Mouse (Mus musculus): ENCODE data around the gene Tram2. TPM values are rescaled to one million over a fixed set of nuclear protein-coding genes. Genes with fewer than 3 reads are reported as not detected.

The Tram2 gene
- total and polyA plus RNA-seq, 3 experiments: 2.2 to 5.4 (median 4.0) TPM

DNA sequence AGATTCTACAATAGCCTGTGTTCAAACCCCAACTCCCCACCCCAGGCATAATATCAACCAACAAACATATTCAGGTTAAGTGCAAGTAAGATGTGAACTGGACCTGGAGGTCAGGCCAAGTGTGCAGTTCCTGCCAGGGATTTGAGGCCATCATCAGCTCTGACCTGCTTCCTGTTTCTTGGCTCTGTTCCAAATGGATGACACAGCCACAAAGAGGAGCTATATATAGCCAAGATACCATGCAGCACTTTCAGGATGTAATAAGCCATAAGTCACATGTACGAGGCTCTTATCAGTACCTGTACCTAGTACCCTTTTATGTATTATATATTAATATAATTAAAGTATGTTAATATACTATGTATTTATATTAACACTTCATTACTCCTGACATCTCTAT lies 10.5 kb downstream of the Tram2 start:
- peak; percentile 41 for DNase-seq

DNA sequence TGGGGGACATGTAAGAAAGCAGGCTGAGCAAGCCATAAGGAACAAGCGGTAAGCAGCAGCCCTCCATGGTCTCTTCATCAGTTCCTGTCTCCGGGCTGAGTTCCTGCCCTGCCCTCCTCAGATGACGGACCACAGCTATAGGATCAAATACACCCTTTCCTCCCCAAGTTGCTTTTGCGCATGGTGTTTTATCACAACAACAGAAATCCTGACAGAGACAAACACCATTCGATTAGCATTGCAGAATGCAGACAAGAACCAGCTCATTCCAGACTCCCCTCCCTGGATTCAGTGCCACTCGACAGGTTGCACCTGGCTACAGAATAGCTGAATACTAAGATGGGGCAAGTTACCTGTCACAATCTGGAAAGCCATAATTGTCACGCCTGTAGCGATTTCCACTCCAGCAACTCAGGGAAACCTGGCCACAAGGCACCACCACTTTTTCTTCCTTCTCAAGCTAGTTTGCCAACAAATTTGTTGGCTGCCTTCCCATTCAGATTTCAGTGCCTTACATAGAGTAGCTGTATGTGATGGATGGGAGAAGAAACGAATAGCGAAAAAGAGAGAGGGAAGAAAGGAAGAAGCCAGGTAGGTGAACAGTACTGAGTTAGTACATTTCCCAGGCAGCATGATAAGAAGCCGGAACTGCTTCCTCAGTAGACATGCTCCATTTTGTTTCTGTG lies 11.3 kb downstream of the Tram2 start:
- DNase-seq: no peak

GRCm38 (mm10) chr1:21064153-21064552 lies 14.9 kb downstream of the Tram2 start:
- DNase-seq: no peak

DNA sequence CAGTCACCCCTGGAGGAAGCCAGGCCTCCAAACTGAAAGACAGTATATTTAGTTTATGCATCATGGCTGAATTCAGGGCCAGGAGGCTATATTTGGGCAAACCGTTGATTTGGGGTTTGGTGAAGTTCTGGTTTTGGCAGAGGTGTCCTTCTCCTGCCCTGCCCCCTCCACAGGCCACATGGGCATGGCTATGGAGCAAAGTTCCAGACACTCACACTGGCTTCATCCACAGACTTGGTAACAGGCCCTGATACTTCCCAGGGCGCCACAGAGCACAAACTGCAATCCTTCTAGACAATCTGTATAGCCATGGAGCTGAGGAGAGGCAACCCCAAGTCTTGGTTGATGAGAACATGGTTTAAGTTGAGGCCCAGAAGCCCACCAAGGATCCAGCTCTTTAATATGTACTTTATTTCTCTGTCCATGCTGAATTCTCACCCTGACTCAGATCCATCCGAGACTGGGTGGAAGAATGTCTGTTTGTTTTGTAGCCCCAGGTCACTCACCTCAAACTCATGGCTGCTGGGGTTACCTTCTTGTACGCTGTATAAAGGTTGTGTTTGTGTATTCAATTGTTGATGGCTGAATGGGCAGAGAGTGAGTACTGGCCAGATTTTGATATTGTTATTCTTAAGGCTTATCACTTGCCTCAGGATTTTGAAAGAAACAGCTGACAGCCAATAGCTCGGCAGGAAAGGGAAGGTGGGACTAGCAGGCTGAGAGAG lies 19.5 kb downstream of the Tram2 start:
- DNase-seq: no peak

DNA sequence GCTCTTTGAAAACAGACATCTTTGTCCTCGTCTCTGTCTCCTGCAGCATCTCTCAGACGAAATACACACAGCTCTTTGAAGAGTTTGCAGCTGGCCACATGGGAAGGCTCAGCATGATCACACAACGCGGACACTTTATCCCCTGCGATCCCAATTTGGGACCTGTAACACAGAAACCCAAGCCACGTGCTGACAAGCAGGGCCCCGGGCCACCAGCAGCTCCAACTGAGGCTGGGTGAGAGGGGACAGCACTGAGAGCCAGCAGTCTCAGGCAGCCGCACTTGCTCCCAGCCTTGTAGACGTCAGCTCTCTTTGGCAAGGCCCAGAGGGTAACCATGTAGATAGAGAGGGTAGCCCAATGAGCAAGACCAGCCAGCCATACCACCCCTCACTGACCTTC lies 26.0 kb downstream of the Tram2 start:
- no peak for DNase-seq

- DNase-seq: no peak
Measured at GRCm38 (mm10) chr1:21052608-21053007, 26.4 kb downstream of the Tram2 start.

DNA sequence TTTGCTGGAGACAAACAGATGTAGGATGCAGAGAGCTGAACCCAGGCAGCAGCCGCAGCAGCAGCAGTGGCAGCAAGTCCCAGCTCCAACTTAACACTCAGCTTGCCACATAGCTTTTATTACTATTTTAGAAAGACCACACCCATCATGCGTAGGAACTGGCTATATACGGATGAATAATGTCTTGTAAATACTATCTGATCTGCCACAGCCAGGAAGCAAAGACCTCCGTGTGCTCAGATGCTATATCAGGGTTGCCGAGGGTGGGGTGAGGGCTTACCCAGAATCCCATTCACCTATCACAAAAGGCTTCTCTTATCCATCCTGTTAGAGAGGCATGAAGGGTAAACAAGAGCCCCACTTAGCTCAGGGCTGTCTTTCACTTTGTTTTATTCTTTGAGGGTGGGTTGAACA lies 26.9 kb downstream of the Tram2 start:
- no peak for DNase-seq

GRCm38 (mm10) chr1:21049005-21049404 lies 30.0 kb downstream of the Tram2 start:
- DNase-seq: no peak

DNA sequence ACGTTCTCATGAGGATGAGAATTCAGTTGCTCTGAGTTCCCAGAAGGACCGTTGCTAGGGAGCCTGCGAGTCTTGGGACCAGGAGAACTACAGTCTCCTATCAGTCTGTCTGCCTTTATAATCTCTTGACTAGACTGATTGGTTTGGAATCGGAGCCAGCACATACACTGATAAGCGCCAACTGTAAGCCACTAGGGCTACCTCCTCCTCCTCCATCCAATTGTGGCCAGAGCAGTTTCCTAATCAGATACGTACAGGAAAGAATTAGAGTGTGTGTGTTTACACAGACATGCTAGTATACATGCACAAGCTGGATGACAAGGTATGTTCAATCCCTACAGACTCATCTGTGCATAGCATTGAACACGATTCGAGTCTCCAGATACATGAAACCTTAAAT lies 30.6 kb downstream of the Tram2 start:
- DNase-seq: no peak

DNA sequence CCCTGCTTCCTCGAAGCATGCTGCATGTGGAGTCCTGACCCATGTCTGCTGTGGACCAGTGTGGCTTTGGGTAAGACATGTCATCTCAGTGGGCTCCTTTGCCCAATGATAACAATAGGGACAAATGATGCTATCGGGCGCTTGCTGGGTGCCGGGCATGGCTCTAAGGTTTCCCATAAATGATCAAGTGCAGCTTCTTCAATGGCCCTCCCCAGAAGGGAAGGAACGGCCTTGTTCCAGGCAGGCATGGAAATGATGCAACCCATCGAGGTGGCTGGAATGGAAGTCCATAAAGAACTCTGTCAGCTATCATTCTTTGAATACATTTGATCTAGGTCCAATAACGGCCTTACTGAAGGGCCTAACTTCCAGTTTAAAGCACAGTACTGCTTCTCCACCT lies 36.6 kb downstream of the Tram2 start:
- no peak for DNase-seq

DNA sequence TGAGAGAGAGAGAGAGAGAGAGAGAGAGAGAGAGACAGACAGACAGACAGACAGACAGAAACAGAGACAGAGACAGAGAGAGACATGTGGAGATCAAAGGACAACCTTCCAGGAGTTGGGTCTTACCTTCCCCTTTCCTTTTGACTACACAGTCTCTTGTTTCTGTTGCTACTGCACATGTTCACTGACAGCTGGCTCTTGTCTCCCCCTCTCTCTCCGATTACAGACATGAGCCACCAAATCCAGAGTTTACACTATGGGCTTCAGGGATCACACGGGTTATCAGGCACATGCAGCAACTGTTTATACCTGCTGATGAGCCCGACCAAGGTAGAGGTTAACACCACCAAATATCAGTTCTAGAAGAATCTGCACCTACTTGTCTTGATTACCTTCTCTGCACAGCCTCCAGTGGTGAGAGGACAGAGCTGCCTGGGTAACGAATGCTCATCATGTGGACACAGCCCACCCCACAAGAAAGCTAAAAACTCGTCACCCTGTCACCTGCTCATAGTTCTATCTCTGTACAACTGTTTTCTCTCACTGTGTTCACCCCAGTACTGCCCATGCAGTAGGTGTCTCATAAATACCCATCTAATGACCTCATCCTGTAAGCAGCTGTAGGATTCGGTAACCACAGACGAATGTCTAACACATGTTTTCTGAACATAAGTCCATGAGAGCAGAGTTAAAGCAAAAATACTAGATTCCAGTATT lies 38.3 kb downstream of the Tram2 start:
- DNase-seq: no peak

DNA sequence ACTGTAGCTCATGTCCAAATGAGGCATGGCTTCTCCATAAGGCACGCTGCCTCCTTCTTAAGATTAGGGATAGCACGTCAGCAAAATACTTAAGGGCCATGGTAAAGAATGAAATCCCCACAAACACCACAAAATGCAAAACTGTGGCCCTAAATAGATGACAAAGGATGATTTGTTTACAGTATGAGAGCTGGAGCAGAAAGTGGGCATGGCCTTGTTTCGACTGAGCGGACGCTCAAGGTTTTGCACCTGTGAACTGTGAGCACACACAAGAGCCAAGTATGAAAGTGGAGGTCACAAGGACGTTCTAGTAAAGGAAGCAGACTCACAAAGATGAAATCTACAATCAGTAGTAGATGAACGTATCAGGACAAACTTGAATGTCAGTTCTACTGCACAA lies 38.9 kb downstream of the Tram2 start:
- DNase-seq: no peak

GRCm38 (mm10) chr1:21039564-21039963 lies 39.5 kb downstream of the Tram2 start:
- DNase-seq: no peak

- DNase-seq: no peak
Measured at GRCm38 (mm10) chr1:21037881-21038601, 41.0 kb downstream of the Tram2 start.

- no peak for DNase-seq
Measured at GRCm38 (mm10) chr1:21035878-21036277, 43.2 kb downstream of the Tram2 start.

- DNase-seq: no peak
Measured at GRCm38 (mm10) chr1:21033792-21034119, 45.3 kb downstream of the Tram2 start.

GRCm38 (mm10) chr1:21033065-21033791 lies 45.8 kb downstream of the Tram2 start:
- no peak for DNase-seq

- DNase-seq: no peak
Measured at GRCm38 (mm10) chr1:21031650-21032049, 47.4 kb downstream of the Tram2 start.

DNA sequence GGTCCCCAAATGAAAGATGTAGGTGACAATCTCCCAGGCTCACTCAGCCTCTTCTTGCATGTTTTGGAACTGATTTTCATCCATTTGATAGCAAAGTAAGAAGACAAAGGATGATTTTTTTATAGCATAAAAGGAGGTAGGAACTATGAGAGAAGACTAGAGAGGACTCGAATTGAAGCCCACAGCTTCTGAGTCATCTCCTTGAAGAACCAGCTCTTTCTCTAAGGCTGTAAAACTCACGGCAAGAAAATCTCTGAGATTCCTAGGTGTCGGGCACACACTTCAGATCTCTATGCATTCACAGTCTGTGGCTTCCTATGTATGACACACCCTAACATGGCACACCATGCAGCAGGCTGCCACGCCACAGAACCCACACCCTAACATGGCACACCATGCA lies 50.0 kb downstream of the Tram2 start:
- no peak for DNase-seq

DNA sequence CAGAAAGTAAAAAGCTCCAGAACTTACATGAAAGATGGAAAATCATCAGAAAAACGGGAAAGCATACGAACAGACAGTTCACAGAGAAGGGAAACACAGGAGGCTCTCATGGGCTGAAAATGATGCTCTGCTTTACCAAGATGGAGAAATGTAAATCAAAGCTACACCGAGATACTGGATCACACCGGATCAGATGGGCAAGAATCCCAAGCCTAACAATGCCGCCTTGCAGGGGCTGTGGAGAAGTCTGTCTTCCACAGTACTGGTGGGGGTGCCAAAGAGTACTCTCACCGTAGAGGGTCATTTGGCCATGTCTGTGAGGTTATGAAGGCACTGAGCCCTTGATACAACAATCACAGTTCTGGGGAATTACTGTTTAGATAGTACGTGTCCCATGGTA lies 52.5 kb downstream of the Tram2 start:
- DNase-seq: no peak

DNA sequence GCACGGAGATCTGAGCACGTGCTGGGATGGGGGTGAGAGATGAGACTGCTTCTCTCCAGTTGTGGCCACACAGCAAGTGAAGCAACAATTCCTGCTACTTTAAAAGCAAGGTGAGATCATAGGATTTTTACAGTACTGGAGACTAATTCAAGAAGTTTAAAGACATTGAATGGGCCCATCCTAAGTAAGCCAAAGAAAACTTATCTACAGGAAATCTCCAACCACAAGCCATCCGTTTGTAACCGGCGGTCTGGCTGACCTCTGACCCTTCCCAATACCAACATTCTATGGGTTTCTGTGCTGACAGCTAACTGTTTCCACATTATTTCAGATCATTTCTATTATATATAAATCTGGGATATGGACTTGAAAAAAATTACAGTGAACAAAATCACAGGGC lies 53.8 kb downstream of the Tram2 start:
- no peak for DNase-seq

- no peak for DNase-seq
Measured at GRCm38 (mm10) chr1:21023101-21023500, 55.9 kb downstream of the Tram2 start.

Data from adrenal gland, adult 2 months (tissue).